Mouse (Mus musculus) liver, embryonic 15.5 days (tissue): ENCODE data around the gene Prm1. TPM values are rescaled to one million over a fixed set of nuclear protein-coding genes. Genes with fewer than 3 reads are reported as not detected.

Experiments
- ATAC-seq: fragments of 200-750 bp; cut with Nextera tagmentation; 2 replicates; pipeline ENCODE4 v1.8.0; 2017; ENCODE audit warnings: moderate number of reproducible peaks, mild to moderate bottlenecking, moderate library complexity; ENCODE audit not compliant: insufficient read depth
- H3K27ac ChIP-seq: fragments of 300-500 bp; sonication (generic); replicated peaks from 2 replicates; pipeline ENCODE4 v1.5.1; 2015; ENCODE audit warnings: mild to moderate bottlenecking, inconsistent platforms
- H3K27me3 ChIP-seq: fragments of 300-500 bp; sonication (generic); 2 replicates; pipeline ENCODE4 v1.6.1; 2015; ENCODE audit warnings: mild to moderate bottlenecking, inconsistent platforms
- H3K36me3 ChIP-seq: fragments of 300-500 bp; sonication (generic); replicated peaks from 2 replicates; pipeline ENCODE4 v1.6.1; 2015; ENCODE audit warnings: moderate library complexity, mild to moderate bottlenecking, inconsistent platforms
- H3K4me1 ChIP-seq: fragments of 300-500 bp; sonication (generic); replicated peaks from 2 replicates; pipeline ENCODE4 v1.6.1; 2015; ENCODE audit warnings: inconsistent platforms
- H3K4me2 ChIP-seq: fragments of 300-500 bp; sonication (generic); 2 replicates; pipeline ENCODE4 v1.6.1; 2015; ENCODE audit warnings: moderate library complexity, mild to moderate bottlenecking, inconsistent platforms
- H3K4me3 ChIP-seq: fragments of 300-500 bp; sonication (generic); replicated peaks from 2 replicates; pipeline ENCODE4 v1.5.1; 2015; ENCODE audit warnings: mild to moderate bottlenecking, inconsistent platforms
- H3K9ac ChIP-seq: fragments of 300-500 bp; sonication (generic); 2 replicates; pipeline ENCODE4 v1.6.1; 2015; ENCODE audit warnings: moderate library complexity, mild to moderate bottlenecking, inconsistent platforms
- H3K9me3 ChIP-seq: fragments of 300-500 bp; sonication (generic); replicated peaks from 2 replicates; pipeline ENCODE4 v1.6.1; 2016; ENCODE audit warnings: inconsistent platforms
- WGBS: fragments of 180-500 bp; shearing (Covaris S2); methylation state at CpG from one replicate; pipeline ENCODE4 v1.1.7; 2015; ENCODE audit warnings: mixed read lengths; ENCODE audit not compliant: insufficient replicate concordance; 5-methylcytosine and 5-hydroxymethylcytosine counted together
- polyA plus RNA-seq: library from polyadenylated mRNA; unstranded; fragments of >200 nt; fragmentation: Nextera tagmentation; extraction: Ambion mirVana; gene quantifications from 2 replicates; pipeline ENCODE4 v1.2.1, GENCODE M21; 2015

The Prm1 gene
- polyA plus RNA-seq, 1 experiment from 2014 or later: not detected

- WGBS: 51% methylated on average over 4 of the region's 4 CpGs
- no peak for ATAC-seq
- Histone ChIP-seq H3K27me3 (peaks cover 19% of the 10 kb centered on the region), H3K9ac (no peak overlapping the region), H3K27ac (no peak overlapping the region), H3K4me3 (no peak overlapping the region), H3K9me3 (no peaks in the 10 kb centered on the region), H3K4me1 (peaks cover 29% of the 10 kb centered on the region), H3K36me3 (no peaks in the 10 kb centered on the region), H3K4me2 (no peak overlapping the region)
Observed at GRCm38 (mm10) chr16:10788866-10789265, 16.8 kb downstream of the Prm1 start.

DNA sequence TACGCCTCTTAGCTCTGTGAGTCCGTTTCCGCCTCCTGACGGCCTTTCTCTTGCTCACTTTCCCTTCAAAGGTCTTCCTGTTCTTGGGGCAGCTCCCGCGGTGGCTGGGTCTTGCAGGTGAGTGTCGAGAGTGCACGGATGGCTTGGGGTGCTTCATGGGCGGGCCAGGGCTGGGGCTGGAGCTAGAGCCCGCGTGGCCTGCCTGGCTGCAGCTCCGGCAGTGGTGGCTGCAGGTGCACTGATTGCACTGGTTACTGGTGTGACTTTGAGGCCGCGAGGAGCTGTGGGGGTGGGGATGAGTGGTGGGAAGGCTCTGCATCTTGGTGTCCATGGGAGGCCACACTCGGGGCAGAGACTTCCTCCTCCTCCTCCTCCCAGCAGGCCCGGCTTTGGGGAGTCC is 17.4 kb downstream of the Prm1 start, which contains the start of gene Tnp2:
Gene Tnp2 (minus strand): TSS at position 390 of the 400 bp plus-strand sequence.
- H3K4me1 ChIP-seq: peaks cover 31% of the 10 kb centered on the region
- no peak within 1 kb of the TSS for H3K4me2 ChIP-seq
- ATAC-seq: no peak
- H3K27ac ChIP-seq: no peak within 1 kb of the TSS
- no peak within 1 kb of the TSS for H3K9ac ChIP-seq
- no peaks in the 10 kb centered on the region for H3K9me3 ChIP-seq
- 44% methylated on average over 16 of the region's 16 CpGs for WGBS
- H3K36me3 ChIP-seq: no peaks in the 10 kb centered on the region
- H3K27me3 ChIP-seq: peaks cover 25% of the 10 kb centered on the region
- H3K4me3 ChIP-seq: no peak within 1 kb of the TSS

DNA sequence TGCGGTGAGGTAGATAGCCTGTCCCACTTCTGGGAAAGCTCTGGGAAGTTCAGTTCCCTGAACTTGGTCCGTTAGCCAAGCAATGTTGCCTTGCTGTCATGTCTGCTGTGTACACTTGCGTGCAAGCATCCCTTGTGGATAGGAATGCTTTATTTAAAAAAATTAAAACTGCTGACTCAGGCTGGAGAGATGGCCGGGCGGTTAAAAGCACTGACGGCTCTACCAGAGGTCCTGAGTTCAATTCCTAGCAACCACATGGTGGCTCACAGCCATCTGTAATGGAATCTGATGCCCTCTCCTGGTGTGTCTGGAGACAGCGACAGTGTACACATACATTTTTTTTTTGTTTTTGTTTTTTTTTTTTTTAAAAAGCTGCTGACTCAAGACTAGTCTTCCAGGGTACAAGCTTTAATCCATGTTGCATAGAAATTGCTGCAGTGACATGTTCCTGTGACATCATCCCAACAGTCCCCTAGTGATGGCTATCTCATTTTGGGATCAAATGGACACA is 18.0 kb downstream of the Prm1 start:
- Histone ChIP-seq H3K27ac (no peak overlapping the region), H3K4me3 (no peak overlapping the region), H3K27me3 (peaks cover 32% of the 10 kb centered on the region), H3K9ac (no peak overlapping the region), H3K9me3 (no peaks in the 10 kb centered on the region), H3K36me3 (no peaks in the 10 kb centered on the region), H3K4me2 (no peak overlapping the region), H3K4me1 (peaks cover 34% of the 10 kb centered on the region)
- 62% methylated on average over 7 of the region's 7 CpGs for WGBS
- ATAC-seq: no peak

DNA sequence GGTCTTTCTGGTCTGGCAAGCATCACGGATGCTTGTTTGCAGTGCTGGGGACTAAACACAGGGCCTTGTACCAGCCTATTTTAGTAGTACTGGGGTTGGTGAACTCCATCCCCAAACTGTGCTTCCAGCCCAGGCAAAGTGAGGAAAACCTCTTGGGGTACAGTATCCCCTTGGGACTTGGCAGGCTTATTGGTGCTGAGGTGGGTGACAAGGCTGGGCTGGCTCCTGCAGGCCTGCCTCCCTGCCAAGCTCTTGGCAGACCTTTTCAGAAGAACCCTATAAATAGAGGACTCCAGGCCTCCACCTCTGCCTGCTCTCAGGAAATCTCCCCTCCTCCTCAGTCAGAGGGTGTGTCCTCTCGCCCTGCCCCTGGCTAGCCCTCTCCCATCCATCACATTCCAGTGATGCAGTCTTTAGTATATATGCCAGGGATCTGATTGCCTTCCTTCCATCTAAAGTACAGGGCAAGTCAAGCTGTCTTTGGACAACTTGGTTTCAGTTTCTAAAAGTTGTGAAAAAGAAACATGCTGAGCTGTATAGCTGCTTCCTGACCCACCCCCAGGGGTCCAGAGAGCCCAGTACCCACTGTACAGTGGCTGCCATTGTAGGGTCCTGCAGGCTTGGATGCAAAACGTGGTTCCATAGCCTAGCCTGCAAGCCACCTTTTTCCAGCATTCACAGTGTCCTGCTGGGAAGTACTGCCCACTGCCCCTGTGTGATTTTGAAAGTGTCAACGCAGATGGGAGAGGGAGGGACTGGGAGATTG is 18.7 kb downstream of the Prm1 start:
- 59% methylated on average over 4 of the region's 4 CpGs for WGBS
- no peak for ATAC-seq
- H3K36me3 ChIP-seq: no peaks in the 10 kb centered on the region
- H3K9me3 ChIP-seq: no peaks in the 10 kb centered on the region
- no peak overlapping the region for H3K27ac ChIP-seq
- no peak overlapping the region for H3K9ac ChIP-seq
- peak overlapping the region; percentile 95 for H3K4me2 ChIP-seq
- H3K27me3 ChIP-seq: peaks cover 38% of the 10 kb centered on the region
- peak overlapping the region; percentile 85 for H3K4me3 ChIP-seq
- peaks cover 38% of the 10 kb centered on the region for H3K4me1 ChIP-seq

GRCm38 (mm10) chr16:10786288-10786687 is 19.4 kb downstream of the Prm1 start:
- no peaks in the 10 kb centered on the region for H3K36me3 ChIP-seq
- no peaks in the 10 kb centered on the region for H3K9me3 ChIP-seq
- H3K4me2 ChIP-seq: peak overlapping the region; percentile 95
- ATAC-seq: peak; percentile 20; the same call in 1 of the 2 replicates
- WGBS: 2% methylated on average over 9 of the region's 9 CpGs
- H3K27ac ChIP-seq: peak overlapping the region; percentile 81
- peak overlapping the region; percentile 85 for H3K4me3 ChIP-seq
- H3K9ac ChIP-seq: peak overlapping the region; percentile 67; the same call in 1 of the 2 replicates
- peaks cover 38% of the 10 kb centered on the region for H3K4me1 ChIP-seq
- peaks cover 37% of the 10 kb centered on the region for H3K27me3 ChIP-seq

DNA sequence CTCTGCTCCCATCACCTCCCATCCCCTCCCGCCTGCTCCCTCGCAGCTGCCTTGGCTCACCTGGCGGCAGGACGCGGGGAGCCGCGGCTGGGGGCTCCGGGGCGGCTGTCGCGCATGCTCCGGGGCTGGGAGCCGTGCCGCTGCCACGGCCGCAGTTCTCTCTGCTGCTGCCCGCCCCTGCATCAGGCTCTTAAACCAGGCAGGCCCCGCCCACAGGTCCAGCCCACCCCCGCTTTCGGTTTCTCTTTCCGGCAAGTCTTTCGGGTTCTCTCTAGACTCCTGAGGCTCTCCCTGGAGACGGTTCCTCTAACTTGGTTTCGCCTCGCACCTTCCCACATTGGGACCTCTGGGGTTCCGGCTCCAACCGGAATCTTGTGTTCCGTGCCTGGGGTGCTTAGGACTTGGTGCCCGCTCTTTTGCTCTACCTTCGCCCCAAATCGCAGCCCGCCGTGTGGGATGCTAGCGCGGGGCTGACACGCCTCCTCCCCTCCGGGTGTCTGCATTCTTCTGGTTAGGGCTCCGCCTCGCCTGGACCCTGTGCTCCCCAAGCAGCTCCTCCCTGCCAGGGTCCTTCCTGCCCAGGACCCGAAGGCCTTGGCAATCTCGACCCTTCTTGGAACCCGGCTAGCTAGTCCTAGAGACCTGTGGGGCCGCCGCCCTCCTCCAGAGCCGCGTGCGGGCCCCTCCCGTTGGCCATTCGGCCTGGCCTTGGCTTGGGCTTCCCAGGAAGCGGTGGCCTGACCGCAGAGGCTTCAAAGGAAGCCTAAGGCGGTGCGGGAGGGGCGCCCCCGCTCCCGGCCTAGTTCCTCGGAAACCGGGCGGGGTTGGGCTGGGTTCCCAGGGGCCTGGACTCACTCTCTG is 20.0 kb downstream of the Prm1 start, which contains the start of gene Socs1:
Gene Socs1 (minus strand): TSS at position 166 of the 861 bp plus-strand sequence.
- Histone ChIP-seq H3K4me3 (peak within 1 kb of the TSS; percentile 85), H3K9me3 (no peaks in the 10 kb centered on the region), H3K4me1 (peaks cover 38% of the 10 kb centered on the region), H3K4me2 (peak within 1 kb of the TSS; percentile 95), H3K9ac (peak within 1 kb of the TSS; percentile 67), H3K27me3 (peaks cover 37% of the 10 kb centered on the region), H3K27ac (peak within 1 kb of the TSS; percentile 81), H3K36me3 (no peaks in the 10 kb centered on the region)
- WGBS: under 1% methylated on average over 58 of the region's 59 CpGs
- ATAC-seq: peak; percentile 74

DNA sequence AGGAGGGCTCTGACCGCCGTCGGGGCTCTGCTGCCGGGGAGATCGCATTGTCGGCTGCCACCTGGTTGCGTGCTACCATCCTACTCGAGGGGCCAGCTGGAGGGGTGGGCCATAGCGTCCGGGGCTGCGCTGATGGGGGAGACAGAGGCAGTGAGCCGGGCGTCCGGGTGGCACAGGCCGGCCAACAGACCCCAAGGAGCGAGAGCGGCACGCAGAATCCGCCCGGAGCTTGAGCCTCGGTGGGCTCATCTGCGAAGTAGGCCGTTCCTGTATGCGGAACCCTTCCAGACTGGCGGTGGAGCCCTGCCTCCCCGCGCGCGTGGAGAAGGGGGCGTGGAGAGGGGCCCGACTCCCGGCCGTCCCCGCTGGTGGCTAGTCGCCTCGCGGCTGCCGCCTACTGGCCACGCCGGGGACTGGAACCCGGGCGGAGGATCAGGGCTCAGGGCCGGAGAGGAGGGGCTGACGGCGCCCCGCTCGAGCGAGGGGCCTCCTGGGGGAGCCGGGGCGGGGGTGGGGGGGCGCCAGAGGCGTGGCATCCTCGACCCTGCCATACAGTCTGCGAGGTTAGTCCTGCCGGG is 20.8 kb downstream of the Prm1 start:
- Histone ChIP-seq H3K36me3 (no peaks in the 10 kb centered on the region), H3K27me3 (peaks cover 37% of the 10 kb centered on the region), H3K9me3 (no peaks in the 10 kb centered on the region), H3K27ac (peak overlapping the region; percentile 81), H3K4me3 (peak overlapping the region; percentile 85), H3K9ac (peak overlapping the region; percentile 67), H3K4me2 (peak overlapping the region; percentile 95), H3K4me1 (peaks cover 38% of the 10 kb centered on the region)
- WGBS: under 1% methylated on average over 54 of the region's 55 CpGs
- ATAC-seq: peak; percentile 67

DNA sequence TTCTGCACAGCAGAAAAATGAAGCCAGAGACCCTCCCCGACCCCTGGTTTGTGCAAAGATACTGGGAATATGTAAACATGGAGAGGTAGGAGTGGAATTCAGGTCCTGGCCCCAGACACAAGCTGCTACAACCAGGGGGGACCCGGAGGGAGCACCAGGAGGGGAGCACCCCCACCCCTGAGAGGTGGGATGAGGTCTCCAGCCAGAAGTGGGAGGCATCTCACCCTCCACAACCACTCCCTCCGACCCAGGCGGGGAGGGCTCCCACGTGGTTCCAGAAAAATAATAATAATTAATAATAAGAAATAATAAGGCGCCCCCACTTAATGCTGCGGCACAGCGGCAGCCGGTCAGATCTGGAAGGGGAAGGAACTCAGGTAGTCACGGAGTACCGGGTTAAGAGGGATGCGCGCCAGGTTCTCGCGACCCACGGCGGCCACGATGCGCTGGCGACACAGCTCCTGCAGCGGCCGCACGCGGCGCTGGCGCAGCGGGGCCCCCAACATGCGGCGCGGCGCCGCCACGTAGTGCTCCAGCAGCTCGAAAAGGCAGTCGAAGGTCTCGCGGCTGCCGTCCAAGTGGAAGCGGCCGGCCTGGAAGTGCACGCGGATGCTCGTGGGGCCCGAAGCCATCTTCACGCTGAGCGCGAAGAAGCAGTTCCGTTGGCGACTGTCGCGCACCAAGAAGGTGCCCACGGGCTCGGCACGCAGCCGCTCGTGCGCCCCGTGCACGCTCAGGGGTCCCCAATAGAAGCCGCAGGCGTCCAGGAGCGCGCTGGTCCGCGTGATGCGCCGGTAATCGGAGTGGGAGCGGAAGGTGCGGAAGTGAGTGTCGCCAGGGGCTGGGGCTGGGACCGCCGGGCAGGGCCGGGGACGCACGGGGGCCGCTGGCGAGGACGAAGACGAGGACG is 21.5 kb downstream of the Prm1 start:
- 3% methylated on average over 81 of the region's 81 CpGs for WGBS
- peaks cover 38% of the 10 kb centered on the region for H3K4me1 ChIP-seq
- H3K27me3 ChIP-seq: peaks cover 37% of the 10 kb centered on the region
- no peak for ATAC-seq
- 0 out of 2 replicates have a peak overlapping the region, but pooled peaks have one; percentile 81 for H3K27ac ChIP-seq
- H3K9me3 ChIP-seq: no peaks in the 10 kb centered on the region
- H3K4me3 ChIP-seq: peak overlapping the region; percentile 85
- peak overlapping the region; percentile 67; the same call in 1 of the 2 replicates for H3K9ac ChIP-seq
- H3K4me2 ChIP-seq: peak overlapping the region; percentile 95
- no peaks in the 10 kb centered on the region for H3K36me3 ChIP-seq

GRCm38 (mm10) chr16:10783451-10783850 is 22.2 kb downstream of the Prm1 start:
- ATAC-seq: no peak
- Histone ChIP-seq H3K4me3 (no peak overlapping the region), H3K4me2 (0 out of 2 replicates have a peak overlapping the region, but pooled peaks have one; percentile 18), H3K27me3 (peaks cover 37% of the 10 kb centered on the region), H3K9me3 (no peaks in the 10 kb centered on the region), H3K36me3 (no peaks in the 10 kb centered on the region), H3K27ac (no peak overlapping the region), H3K4me1 (peaks cover 38% of the 10 kb centered on the region), H3K9ac (no peak overlapping the region)
- 39% methylated on average over 8 of the region's 8 CpGs for WGBS

DNA sequence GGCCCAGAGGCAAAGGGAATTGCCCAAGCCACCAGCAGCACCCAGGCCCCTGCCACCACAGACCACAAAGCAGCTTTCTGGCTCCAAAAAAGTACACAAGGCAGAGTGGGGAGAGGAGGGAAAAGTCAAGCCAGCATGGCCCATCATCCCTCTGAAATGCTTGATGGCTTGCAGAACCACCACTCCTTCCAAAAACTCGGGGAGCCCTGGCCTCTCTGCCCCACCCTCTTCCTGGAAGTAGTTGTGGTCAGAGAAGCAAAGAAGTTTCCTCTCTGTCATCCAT is 22.5 kb downstream of the Prm1 start:
- WGBS: 4% methylated on average over 1 of the region's 1 CpGs

More for the DNA sequence above, 22.5 kb downstream of the Prm1 start:
- ATAC-seq: no peak
- no peak overlapping the region for H3K4me3 ChIP-seq
- peaks cover 37% of the 10 kb centered on the region for H3K27me3 ChIP-seq
- H3K36me3 ChIP-seq: no peaks in the 10 kb centered on the region
- no peak overlapping the region for H3K27ac ChIP-seq
- peak overlapping the region; percentile 18; the same call in 1 of the 2 replicates for H3K4me2 ChIP-seq
- no peak overlapping the region for H3K9ac ChIP-seq
- no peaks in the 10 kb centered on the region for H3K9me3 ChIP-seq
- H3K4me1 ChIP-seq: peaks cover 41% of the 10 kb centered on the region
